Mouse (Mus musculus): Measurements from ENCODE around the gene Olfr654. TPM values are rescaled to one million over a fixed set of nuclear protein-coding genes. Genes with fewer than 3 reads are reported as not detected.

Olfr654 gene
- polyA plus RNA-seq, 1 experiment from 2014 or later, result not detected

- ATAC-seq (ENCODE audit: insufficient number of reproducible peaks, low FRiP score, low TSS enrichment, low read depth), result no peak
- WGBS, result 1% methylated on average over 3 of the region's 3 CpGs
- H3K4me1 ChIP-seq (ENCODE audit: control insufficient read depth, insufficient read depth, low read length), result no peaks in the 10 kb centered on the region
- H3K27ac ChIP-seq (replicated peaks; ENCODE audit: low read depth, low read length), result no peak overlapping the region
- H3K4me3 ChIP-seq (ENCODE audit: low read depth, low read length), result no peak overlapping the region
- no peaks in the 10 kb centered on the region for H3K9me3 ChIP-seq (ENCODE audit: control insufficient read depth, low read length)
- no peak overlapping the region for H3K4me2 ChIP-seq (ENCODE audit: low read depth, severe bottlenecking)
- no peaks in the 10 kb centered on the region for H3K27me3 ChIP-seq (ENCODE audit: control insufficient read depth, insufficient read depth, low read length)
- no peaks in the 10 kb centered on the region for H3K36me3 ChIP-seq (ENCODE audit: control insufficient read depth, insufficient read depth, low read length)
- H3K9ac ChIP-seq (ENCODE audit: low read length), result no peak overlapping the region
- peak; percentile 65 for DNase-seq (ENCODE audit: low spot score)
Measured at GRCm38 (mm10) chr7:104603173-104603572, 16.3 kb downstream of the Olfr654 start.

- Histone ChIP-seq H3K4me3 (ENCODE audit: low read depth, low read length) (no peak overlapping the region), H3K27me3 (ENCODE audit: control insufficient read depth, insufficient read depth, low read length) (no peaks in the 10 kb centered on the region), H3K9ac (ENCODE audit: low read length) (no peak overlapping the region), H3K27ac (replicated peaks; ENCODE audit: low read depth, low read length) (no peak overlapping the region), H3K4me1 (ENCODE audit: control insufficient read depth, insufficient read depth, low read length) (no peaks in the 10 kb centered on the region), H3K9me3 (ENCODE audit: control insufficient read depth, low read length) (no peaks in the 10 kb centered on the region), H3K4me2 (ENCODE audit: low read depth, severe bottlenecking) (no peak overlapping the region), H3K36me3 (ENCODE audit: control insufficient read depth, insufficient read depth, low read length) (no peaks in the 10 kb centered on the region)
- no peak for ATAC-seq (ENCODE audit: insufficient number of reproducible peaks, low FRiP score, low TSS enrichment, low read depth)
- no peak for DNase-seq (ENCODE audit: low spot score)
Measured at GRCm38 (mm10) chr7:104604727-104605126, 17.9 kb downstream of the Olfr654 start.

GRCm38 (mm10) chr7:104613655-104614054, 26.8 kb downstream of the Olfr654 start, which contains the start of gene Olfr656:
Olfr656 (plus strand) TSS chr7:104613955.
- DNase-seq (ENCODE audit: low spot score) (no peak), ATAC-seq (ENCODE audit: insufficient number of reproducible peaks, low FRiP score, low TSS enrichment, low read depth) (no peak)
- no peaks in the 10 kb centered on the region for H3K27me3 ChIP-seq (ENCODE audit: control insufficient read depth, insufficient read depth, low read length)
- WGBS, result 84% methylated on average over 4 of the region's 4 CpGs
- no peaks in the 10 kb centered on the region for H3K4me1 ChIP-seq (ENCODE audit: control insufficient read depth, insufficient read depth, low read length)
- no peak within 1 kb of the TSS for H3K4me3 ChIP-seq (ENCODE audit: low read depth, low read length)
- H3K36me3 ChIP-seq (ENCODE audit: control insufficient read depth, insufficient read depth, low read length), result no peaks in the 10 kb centered on the region
- H3K4me2 ChIP-seq (ENCODE audit: low read depth, severe bottlenecking), result no peak within 1 kb of the TSS
- no peak within 1 kb of the TSS for H3K27ac ChIP-seq (replicated peaks; ENCODE audit: low read depth, low read length)
- H3K9me3 ChIP-seq (ENCODE audit: control insufficient read depth, low read length), result no peaks in the 10 kb centered on the region
- no peak within 1 kb of the TSS for H3K9ac ChIP-seq (ENCODE audit: low read length)

- H3K4me2 ChIP-seq (ENCODE audit: low read depth, severe bottlenecking), result no peak within 1 kb of the TSS
- H3K4me1 ChIP-seq (ENCODE audit: control insufficient read depth, insufficient read depth, low read length), result no peaks in the 10 kb centered on the region
- H3K27ac ChIP-seq (replicated peaks; ENCODE audit: low read depth, low read length), result no peak within 1 kb of the TSS
- H3K36me3 ChIP-seq (ENCODE audit: control insufficient read depth, insufficient read depth, low read length), result no peaks in the 10 kb centered on the region
- H3K27me3 ChIP-seq (ENCODE audit: control insufficient read depth, insufficient read depth, low read length), result no peaks in the 10 kb centered on the region
- no peak for ATAC-seq (ENCODE audit: insufficient number of reproducible peaks, low FRiP score, low TSS enrichment, low read depth)
- H3K9me3 ChIP-seq (ENCODE audit: control insufficient read depth, low read length), result no peaks in the 10 kb centered on the region
- H3K4me3 ChIP-seq (ENCODE audit: low read depth, low read length), result no peak within 1 kb of the TSS
- no peak for DNase-seq (ENCODE audit: low spot score)
- no peak within 1 kb of the TSS for H3K9ac ChIP-seq (ENCODE audit: low read length)
Measured at GRCm38 (mm10) chr7:104624494-104624893, 37.7 kb downstream of the Olfr654 start, which contains the start of gene Olfr657. Olfr657 (plus strand) TSS chr7:104624794.

Other genes with a start within 250 kb of the Olfr654 start
- 1.3 and 1.8 TPM in 2 replicates for gene Trim12c, start 233.7 kb upstream of the Olfr654 start, polyA plus RNA-seq (2014; fragmentation: Nextera tagmentation; extraction: Ambion mirVana)
- not detected in 2 replicates for gene Trim30b, start 217.1 kb upstream of the Olfr654 start, polyA plus RNA-seq (2014; fragmentation: Nextera tagmentation; extraction: Ambion mirVana)
- not detected in 2 replicates for gene Trim30c, start 186.2 kb upstream of the Olfr654 start, polyA plus RNA-seq (2014; fragmentation: Nextera tagmentation; extraction: Ambion mirVana)
- 0.51 and 0.61 TPM in 2 replicates for gene Trim30a, start 121.8 kb upstream of the Olfr654 start, polyA plus RNA-seq (2014; fragmentation: Nextera tagmentation; extraction: Ambion mirVana)
- 0.08 TPM in 1 of 2 replicates, not detected in the other for gene Trim30d, start 79.2 kb upstream of the Olfr654 start, polyA plus RNA-seq (2014; fragmentation: Nextera tagmentation; extraction: Ambion mirVana)
- gene Olfr651, start 36.9 kb upstream of the Olfr654 start, polyA plus RNA-seq (2014; fragmentation: Nextera tagmentation; extraction: Ambion mirVana), result not detected in 2 replicates
- not detected in 2 replicates for gene Olfr652, start 26.1 kb upstream of the Olfr654 start, polyA plus RNA-seq (2014; fragmentation: Nextera tagmentation; extraction: Ambion mirVana)
- not detected in 2 replicates for gene Olfr653, start 9.7 kb upstream of the Olfr654 start, polyA plus RNA-seq (2014; fragmentation: Nextera tagmentation; extraction: Ambion mirVana)
- gene Olfr655, start 14.8 kb downstream of the Olfr654 start, polyA plus RNA-seq (2014; fragmentation: Nextera tagmentation; extraction: Ambion mirVana), result not detected in 2 replicates
- not detected in 2 replicates for gene Olfr656, start 26.9 kb downstream of the Olfr654 start, polyA plus RNA-seq (2014; fragmentation: Nextera tagmentation; extraction: Ambion mirVana)
- not detected in 2 replicates for gene Olfr657, start 37.8 kb downstream of the Olfr654 start, polyA plus RNA-seq (2014; fragmentation: Nextera tagmentation; extraction: Ambion mirVana)
- gene Olfr658, start 60.3 kb downstream of the Olfr654 start, polyA plus RNA-seq (2014; fragmentation: Nextera tagmentation; extraction: Ambion mirVana), result not detected in 2 replicates
- not detected in 2 replicates for gene Olfr659, start 79.7 kb downstream of the Olfr654 start, polyA plus RNA-seq (2014; fragmentation: Nextera tagmentation; extraction: Ambion mirVana)
- gene Olfr661, start 99.5 kb downstream of the Olfr654 start, polyA plus RNA-seq (2014; fragmentation: Nextera tagmentation; extraction: Ambion mirVana), result not detected in 2 replicates
- not detected in 2 replicates for gene Usp17le, start 190.4 kb downstream of the Olfr654 start, polyA plus RNA-seq (2014; fragmentation: Nextera tagmentation; extraction: Ambion mirVana)